Mouse (Mus musculus): Measurements from ENCODE around the gene S100a9. TPM values are rescaled to one million over a fixed set of nuclear protein-coding genes. Genes with fewer than 3 reads are reported as not detected.

Gene S100a9
- total RNA-seq (2017) = 13,076 and 15,649 TPM in 2 replicates

- peak; percentile 72 for ATAC-seq (ENCODE audit: extremely low read depth, insufficient number of reproducible peaks, low FRiP score, poor library complexity, severe bottlenecking)
Measured at GRCm38 (mm10) chr3:90695613-90696012, at the start of gene S100a9. S100a9 (minus strand) TSS chr3:90695721.

GRCm38 (mm10) chr3:90726606-90727005 lies 31.1 kb upstream of the S100a9 start, which contains the start of gene Pglyrp4:
Pglyrp4 (plus strand) TSS chr3:90726906.
- no peak for ATAC-seq (ENCODE audit: extremely low read depth, insufficient number of reproducible peaks, low FRiP score, poor library complexity, severe bottlenecking)

- ATAC-seq (ENCODE audit: extremely low read depth, insufficient number of reproducible peaks, low FRiP score, poor library complexity, severe bottlenecking) = peak; percentile 94
Measured at GRCm38 (mm10) chr3:90709591-90710460, 14.3 kb upstream of the S100a9 start.

- peak; percentile 60; the same call in 1 of the 2 replicates for ATAC-seq (ENCODE audit: extremely low read depth, insufficient number of reproducible peaks, low FRiP score, poor library complexity, severe bottlenecking)
Measured at GRCm38 (mm10) chr3:90708523-90709202, 13.1 kb upstream of the S100a9 start.

- ATAC-seq (ENCODE audit: extremely low read depth, insufficient number of reproducible peaks, low FRiP score, poor library complexity, severe bottlenecking) = no peak
Measured at GRCm38 (mm10) chr3:90702244-90702643, 6.7 kb upstream of the S100a9 start.

GRCm38 (mm10) chr3:90693496-90693895 lies 2.0 kb downstream of the S100a9 start:
- peak; percentile 53; the same call in 1 of the 2 replicates for ATAC-seq (ENCODE audit: extremely low read depth, insufficient number of reproducible peaks, low FRiP score, poor library complexity, severe bottlenecking)

GRCm38 (mm10) chr3:90686835-90687234 lies 8.7 kb downstream of the S100a9 start:
- no peak for ATAC-seq (ENCODE audit: extremely low read depth, insufficient number of reproducible peaks, low FRiP score, poor library complexity, severe bottlenecking)

GRCm38 (mm10) chr3:90683929-90684328 lies 11.6 kb downstream of the S100a9 start:
- peak; percentile 63 for ATAC-seq (ENCODE audit: extremely low read depth, insufficient number of reproducible peaks, low FRiP score, poor library complexity, severe bottlenecking)

- ATAC-seq (ENCODE audit: extremely low read depth, insufficient number of reproducible peaks, low FRiP score, poor library complexity, severe bottlenecking) = no peak
Measured at GRCm38 (mm10) chr3:90678656-90679055, 16.9 kb downstream of the S100a9 start.

GRCm38 (mm10) chr3:90668846-90669245 lies 26.7 kb downstream of the S100a9 start, which contains the start of gene S100a8:
S100a8 (plus strand) TSS chr3:90668978.
- ATAC-seq (ENCODE audit: extremely low read depth, insufficient number of reproducible peaks, low FRiP score, poor library complexity, severe bottlenecking) = peak; percentile 77

- peak; percentile 25; the same call in 1 of the 2 replicates for ATAC-seq (ENCODE audit: extremely low read depth, insufficient number of reproducible peaks, low FRiP score, poor library complexity, severe bottlenecking)
Measured at GRCm38 (mm10) chr3:90664219-90664618, 31.3 kb downstream of the S100a9 start.

- ATAC-seq (ENCODE audit: extremely low read depth, insufficient number of reproducible peaks, low FRiP score, poor library complexity, severe bottlenecking) = no peak
Measured at GRCm38 (mm10) chr3:90659364-90660044, 36.0 kb downstream of the S100a9 start.

GRCm38 (mm10) chr3:90657405-90657804 lies 38.1 kb downstream of the S100a9 start:
- ATAC-seq (ENCODE audit: extremely low read depth, insufficient number of reproducible peaks, low FRiP score, poor library complexity, severe bottlenecking) = peak; percentile 74

- ATAC-seq (ENCODE audit: extremely low read depth, insufficient number of reproducible peaks, low FRiP score, poor library complexity, severe bottlenecking) = no peak
Measured at GRCm38 (mm10) chr3:90653717-90654116, 41.8 kb downstream of the S100a9 start, which contains the start of gene S100a7a. S100a7a (plus strand) TSS chr3:90654017.

- ATAC-seq (ENCODE audit: extremely low read depth, insufficient number of reproducible peaks, low FRiP score, poor library complexity, severe bottlenecking) = peak; percentile 53; the same call in 1 of the 2 replicates
Measured at GRCm38 (mm10) chr3:90652878-90653508, 42.5 kb downstream of the S100a9 start.

- ATAC-seq (ENCODE audit: extremely low read depth, insufficient number of reproducible peaks, low FRiP score, poor library complexity, severe bottlenecking) = no peak
Measured at GRCm38 (mm10) chr3:90649832-90650231, 45.7 kb downstream of the S100a9 start.

GRCm38 (mm10) chr3:90648981-90649380 lies 46.5 kb downstream of the S100a9 start:
- no peak for ATAC-seq (ENCODE audit: extremely low read depth, insufficient number of reproducible peaks, low FRiP score, poor library complexity, severe bottlenecking)

- no peak for ATAC-seq (ENCODE audit: extremely low read depth, insufficient number of reproducible peaks, low FRiP score, poor library complexity, severe bottlenecking)
Measured at GRCm38 (mm10) chr3:90647291-90647690, 48.2 kb downstream of the S100a9 start.

GRCm38 (mm10) chr3:90644220-90644619 lies 51.3 kb downstream of the S100a9 start:
- no peak for ATAC-seq (ENCODE audit: extremely low read depth, insufficient number of reproducible peaks, low FRiP score, poor library complexity, severe bottlenecking)
